Mouse (Mus musculus) lung, adult 2 months (tissue): Measurements from ENCODE around the gene Cyp4f39.

Experiments
- CTCF ChIP-seq: fragments of 200-500 bp; IDR thresholded peaks from 2 replicates; pipeline ENCODE4 v1.5.1; 2011; ENCODE audit warnings: mild to moderate bottlenecking, low read length, control low read depth; ENCODE audit not compliant: insufficient read depth
- POLR2A ChIP-seq: fragments of 200-500 bp; IDR thresholded peaks from 2 replicates; pipeline ENCODE4 v1.6.1; 2011; ENCODE audit warnings: low read depth, mild to moderate bottlenecking, control low read depth, low read length, borderline replicate concordance; ENCODE audit errors: extremely low read depth

- TF ChIP-seq CTCF (no peak), POLR2A (no peak)
These were observed 49.1 kb upstream of the Cyp4f39 start, which contains the start of gene Rasal3 for GRCm38 (mm10) chr17:32403417-32403816.
